Mouse (Mus musculus): ENCODE measurements around the gene Slc46a3.
"Not testable (repeated sequence)": the region's sequence is repeated elsewhere in the genome, so short reads cannot be mapped to it uniquely, and the experiment has no call there.

The Slc46a3 gene

DNA sequence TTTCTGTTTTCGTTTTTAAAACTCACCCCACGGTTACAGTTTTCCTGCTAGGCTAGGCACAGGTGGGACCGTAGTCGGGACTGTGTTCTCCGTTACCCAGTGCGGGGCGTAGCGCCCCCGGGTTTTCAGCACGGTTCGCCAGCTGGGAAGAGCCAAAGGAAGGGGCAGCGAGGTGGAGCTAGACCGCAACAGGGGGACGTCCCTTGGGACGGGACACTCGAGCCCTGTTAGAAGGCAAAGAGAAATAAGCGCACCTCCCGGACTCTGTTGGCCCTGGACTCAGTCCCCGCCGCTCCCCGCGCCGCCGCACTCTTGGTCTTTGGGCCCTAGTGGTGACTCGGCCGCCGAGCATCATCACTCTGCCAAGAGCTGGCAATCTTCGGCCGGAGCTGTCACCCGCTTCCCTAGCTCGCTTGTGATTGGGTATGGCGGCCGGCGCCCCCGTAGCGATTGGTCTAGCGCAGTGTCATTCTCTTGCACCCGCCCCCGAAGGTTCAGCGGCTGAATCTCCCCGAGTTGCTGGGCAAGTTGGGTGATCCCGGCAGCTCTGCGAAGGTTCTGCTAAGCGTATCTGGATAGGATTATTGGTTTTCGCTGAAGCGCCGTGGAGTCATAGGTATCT is at the start of gene Slc46a3:
Slc46a3 (minus strand) TSS at position 361 of the 622 bp plus-strand sequence.
- peak; percentile 95 for DNase-seq (ENCODE audit: low read depth, low spot score)

DNA sequence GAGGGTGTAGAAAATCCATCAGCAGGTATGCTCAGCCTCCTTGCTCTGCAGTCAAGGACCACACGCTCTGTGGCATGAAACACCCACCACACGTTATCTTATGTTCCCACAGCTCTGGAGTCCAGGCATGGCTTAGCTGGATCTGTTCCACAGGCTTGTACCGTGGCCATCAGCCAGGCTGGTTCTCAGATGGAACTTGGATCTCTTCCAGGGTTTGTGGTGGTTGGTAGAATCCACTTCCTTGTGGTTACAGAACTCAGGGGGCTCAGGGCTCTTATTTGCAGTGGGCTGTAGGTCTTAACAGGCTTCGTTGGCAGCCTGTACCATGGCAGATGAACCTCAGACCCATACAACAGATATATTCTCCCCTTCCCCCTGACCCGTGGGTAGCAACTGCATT is 44.6 kb upstream of the Slc46a3 start:
- DNase-seq (ENCODE audit: low read depth, low spot score) = peak; percentile 32

DNA sequence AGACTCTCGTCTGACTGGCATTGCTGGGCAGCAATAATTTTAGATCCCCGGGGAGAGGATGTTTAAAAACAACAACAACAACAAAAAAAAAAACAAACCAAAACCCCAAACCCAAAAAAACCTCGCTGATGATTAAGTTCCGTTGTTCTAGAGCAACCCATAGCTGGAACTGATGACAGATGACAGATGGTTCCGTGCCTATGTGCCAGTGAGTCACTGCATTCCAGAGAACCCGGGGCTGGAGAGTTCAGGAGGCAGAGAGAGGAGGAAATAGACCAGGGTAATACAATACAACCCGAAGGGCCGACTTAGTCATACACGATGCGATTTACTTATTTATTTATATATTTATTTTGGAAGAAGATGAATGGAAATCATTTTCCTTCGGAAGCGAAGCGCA is 40.5 kb upstream of the Slc46a3 start:
- DNase-seq (ENCODE audit: low read depth, low spot score) = peak; percentile 49

DNA sequence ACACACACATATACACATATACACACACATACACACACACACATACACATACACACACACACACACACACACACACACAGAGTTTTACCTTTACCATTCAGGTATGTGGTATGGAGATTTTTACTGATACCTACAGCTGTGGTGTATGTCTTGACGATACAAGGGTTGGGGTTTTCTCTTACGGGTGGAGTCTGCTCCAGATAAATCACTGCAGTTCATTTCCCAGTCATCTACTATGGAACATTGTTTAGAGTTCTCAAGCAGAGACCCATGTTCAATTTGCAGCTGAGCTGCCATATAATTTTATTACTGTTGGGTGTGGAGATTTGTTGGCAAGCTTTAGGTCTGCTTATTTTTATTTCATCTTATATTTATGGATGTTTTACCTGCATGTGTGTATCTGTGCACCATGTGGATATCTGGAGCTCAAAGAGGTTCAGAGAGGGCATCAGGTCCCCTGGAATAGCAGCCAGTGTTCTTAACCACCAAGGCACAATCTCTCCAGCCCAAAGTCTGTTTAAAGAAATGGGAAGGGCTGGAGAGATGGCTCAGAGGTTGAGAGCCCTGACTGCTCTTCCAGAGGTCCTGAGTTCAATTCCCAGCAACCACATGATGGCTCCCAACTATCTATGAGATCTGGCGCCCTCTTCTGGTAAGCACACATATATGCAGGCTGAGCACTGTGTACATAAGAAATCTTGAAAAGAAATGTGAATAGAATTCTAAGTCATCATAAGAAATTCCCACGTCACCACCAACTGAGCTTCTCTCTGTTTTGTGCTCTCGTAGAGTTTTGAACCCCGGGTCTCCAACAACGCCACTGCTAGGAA is 34.3 kb upstream of the Slc46a3 start:
- no peak for DNase-seq (ENCODE audit: low read depth, low spot score)

DNA sequence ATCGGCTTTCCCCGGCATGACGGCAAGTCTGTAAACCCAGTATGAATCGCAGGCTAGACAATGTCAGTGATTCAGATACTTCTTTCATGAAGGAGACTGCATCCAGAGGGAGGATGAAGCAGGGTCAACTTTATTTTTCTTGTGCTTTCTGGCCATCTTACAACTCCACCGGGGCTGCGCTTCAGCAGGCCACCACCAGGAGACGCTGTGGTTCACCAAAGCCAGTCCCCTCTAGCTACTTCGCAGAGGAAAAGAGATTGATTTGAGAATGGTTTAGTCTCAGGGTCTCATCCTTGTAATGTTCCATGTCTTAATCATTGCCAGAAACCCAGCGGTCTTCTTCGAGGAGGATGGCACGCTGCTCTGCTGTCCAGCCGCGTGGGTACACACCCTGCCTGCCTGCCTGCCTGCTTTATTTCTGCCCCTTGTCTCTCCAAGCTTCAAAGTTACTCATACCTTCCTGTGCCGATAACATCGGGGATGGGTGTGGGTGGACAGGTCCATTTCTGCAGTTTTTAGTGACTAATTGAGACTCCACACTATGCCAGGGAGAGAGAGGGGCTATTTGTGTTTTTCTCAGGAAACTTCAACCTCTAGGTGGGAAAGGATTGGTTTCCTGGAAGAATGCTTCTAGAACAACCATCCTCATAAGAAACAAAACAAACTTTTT is 31.5 kb upstream of the Slc46a3 start:
- no peak for DNase-seq (ENCODE audit: low read depth, low spot score)

DNA sequence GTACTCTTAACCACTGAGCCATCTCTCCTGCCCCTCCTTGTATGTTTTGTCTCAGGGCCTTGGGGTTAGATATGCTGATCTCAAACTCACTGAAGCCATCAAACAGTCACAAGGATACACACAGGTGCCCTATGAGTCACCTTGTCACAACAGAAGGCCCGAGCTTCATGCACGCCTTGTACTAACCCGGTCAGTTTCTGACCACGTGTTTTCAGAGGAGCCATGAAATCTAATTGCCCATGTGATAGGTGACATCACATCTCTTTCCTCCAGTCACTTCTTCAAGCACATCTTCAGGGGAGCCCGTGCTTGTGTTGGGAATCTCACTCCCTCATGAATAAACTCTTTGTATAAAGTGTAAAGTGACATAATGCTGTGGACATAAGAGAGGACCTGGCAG is 30.0 kb upstream of the Slc46a3 start:
- DNase-seq (ENCODE audit: low read depth, low spot score) = no peak

DNA sequence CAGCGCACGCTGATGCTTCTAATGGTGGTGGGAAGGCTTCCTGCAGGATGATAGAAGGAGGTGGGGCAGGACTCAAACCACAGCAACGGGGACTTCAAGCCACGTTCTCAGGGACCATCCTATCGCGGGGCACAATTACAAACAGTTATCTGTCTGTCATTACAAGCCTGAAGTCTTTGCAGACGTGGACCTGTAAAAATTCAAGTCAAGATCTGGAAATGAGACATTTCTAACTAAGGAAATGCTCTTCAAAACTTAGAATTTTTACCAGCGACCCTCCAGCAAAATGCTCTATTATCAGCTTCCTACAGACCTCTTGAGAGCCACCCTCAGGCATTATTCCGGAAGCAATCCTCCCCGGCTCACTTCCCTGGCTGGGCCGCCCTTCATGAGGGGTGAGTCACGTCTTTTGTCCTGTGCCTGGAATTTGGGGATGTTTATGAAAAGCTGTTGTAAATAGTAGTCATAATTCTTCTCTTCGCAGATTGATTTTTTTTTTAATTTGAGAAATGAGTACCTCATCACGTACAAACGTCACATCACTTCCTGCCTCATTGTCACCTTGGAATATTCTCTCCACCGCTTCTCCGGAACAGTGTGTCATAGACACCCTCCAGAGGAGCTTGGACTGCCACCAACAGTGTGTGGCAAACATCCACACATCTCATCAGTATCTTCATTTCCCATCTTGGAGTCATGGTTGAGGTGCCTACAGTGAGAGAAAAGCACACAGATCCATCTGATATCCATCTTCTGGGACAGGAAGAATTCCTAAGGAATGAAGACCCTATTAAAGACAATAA is 23.6 kb upstream of the Slc46a3 start:
- peak; percentile 53 for DNase-seq (ENCODE audit: low read depth, low spot score)

DNA sequence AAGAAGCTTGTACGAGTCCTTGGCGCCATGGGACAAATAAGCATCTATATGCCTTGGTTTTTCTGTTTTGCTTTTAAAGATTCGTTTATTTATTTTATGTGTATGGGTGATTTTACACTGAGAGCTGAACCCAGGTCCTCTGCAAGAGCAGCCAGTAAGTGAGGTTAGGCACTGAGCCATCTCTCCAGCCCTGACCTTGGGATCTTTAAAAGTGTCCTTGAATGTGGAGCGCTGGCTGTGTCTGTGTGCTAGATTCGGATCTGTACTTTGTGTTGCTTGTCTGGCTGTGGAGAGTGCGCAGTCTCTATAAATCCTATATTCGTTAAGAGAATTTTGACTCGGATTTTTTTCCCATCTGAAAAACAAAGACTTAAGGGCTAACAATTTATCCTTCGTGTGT is 21.6 kb upstream of the Slc46a3 start:
- DNase-seq (ENCODE audit: low read depth, low spot score) = no peak

DNA sequence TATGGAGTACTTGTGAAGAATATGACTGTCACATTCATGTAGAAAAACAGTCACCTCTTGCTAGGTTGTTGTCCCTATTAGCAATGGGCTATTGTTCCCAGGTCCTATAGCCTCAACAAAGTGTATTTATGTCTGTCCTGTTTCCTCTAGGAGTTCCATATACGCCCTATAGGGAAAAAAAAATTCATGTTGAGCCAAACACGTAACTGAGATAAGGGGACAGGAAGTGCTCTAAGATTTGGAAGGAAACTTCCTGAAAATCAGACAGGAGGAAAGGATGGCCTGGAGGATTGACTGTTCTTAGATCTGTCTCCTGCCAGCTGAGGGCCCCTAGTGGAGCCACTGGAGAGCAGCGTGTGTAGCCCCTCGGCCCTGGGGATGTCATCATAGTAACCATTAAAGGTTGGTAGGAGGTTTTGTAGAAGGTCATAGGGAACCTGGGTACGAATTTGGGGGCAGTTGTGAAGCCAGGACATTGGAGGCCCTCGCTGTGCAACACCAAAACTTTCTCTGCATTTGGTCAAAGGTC is 20.5 kb upstream of the Slc46a3 start:
- no peak for DNase-seq (ENCODE audit: low read depth, low spot score)

DNA sequence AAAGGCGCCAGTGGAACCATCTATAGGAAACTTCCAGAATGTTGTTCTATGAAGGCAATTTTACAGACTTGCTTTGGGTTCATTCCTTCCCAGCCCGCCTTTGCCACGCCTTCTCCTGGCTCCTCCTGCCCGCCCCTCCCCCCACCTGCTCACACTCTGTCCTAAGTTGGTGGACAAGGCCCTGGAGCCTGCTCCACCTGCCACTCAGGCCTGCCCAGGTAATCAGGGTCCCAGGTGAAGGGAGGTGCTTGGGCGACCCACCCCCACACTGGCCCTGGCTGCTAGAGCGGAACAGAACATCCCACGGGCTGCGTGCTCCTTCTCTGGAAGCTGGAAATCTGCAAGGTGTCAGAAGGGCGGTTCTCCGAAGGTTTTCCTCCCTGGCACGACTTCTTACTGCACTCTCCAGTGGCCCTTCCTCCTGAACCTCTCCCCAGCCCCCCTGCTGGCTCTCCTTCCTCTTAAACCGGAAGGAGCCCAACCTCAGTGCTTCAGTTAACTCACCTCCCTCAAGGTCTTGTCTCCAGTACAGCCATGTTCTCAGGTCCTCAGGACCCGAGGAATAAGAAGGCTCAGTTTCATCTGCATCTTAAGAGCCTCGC is 18.7 kb upstream of the Slc46a3 start:
- no peak for DNase-seq (ENCODE audit: low read depth, low spot score)

DNA sequence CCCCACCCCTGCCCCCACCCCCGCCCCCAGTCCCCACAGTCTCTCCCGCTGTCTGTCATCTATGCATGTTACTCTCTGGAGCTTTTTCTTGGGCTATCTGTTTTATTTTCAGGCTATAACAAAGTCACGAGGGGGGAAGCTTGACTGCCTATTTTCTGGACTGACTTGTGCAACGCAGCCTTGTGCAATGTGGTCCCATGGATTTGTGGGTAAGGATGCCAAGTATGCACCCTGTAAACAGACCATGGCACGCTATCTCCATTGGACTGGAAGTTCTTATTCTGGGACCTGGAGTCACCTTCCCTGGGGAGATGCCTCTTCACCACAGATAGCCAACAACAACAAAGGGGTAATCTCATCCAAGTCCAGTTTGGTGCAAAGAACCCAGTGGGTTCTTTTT is 17.1 kb upstream of the Slc46a3 start:
- no peak for DNase-seq (ENCODE audit: low read depth, low spot score)

DNA sequence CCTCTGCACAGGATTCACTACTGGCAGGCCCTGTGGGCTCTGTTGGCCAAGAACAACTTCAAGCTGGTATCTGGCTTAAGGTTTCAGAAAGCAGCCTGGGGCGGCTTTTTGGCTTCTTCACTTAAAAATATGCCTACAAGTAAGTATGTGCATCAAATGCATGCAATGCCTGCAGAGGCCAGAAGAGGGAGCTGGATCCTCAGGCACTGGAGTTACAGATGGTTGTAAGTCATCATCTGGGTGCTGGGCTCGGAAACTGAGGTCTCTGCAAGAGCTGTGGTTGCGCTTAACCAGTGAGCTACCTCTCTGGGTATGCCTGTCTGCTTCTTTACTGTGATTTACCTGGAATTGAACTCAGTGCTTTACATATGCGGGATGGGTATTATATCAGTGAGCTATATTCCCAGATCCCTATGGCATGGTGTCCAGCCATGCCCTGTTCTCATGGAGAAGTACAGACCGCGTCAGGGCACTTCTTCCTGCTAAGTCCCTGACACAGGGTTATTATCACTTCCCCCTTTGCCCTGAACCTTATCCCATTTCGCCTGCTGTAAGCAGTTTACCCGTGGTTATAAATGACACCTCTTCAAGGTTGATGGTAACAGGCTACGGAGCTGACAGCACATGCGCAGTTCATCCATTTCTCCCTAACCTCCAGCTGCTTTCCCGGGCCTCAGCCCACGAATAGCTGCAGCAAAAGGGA is 16.3 kb upstream of the Slc46a3 start:
- no peak for DNase-seq (ENCODE audit: low read depth, low spot score)

DNA sequence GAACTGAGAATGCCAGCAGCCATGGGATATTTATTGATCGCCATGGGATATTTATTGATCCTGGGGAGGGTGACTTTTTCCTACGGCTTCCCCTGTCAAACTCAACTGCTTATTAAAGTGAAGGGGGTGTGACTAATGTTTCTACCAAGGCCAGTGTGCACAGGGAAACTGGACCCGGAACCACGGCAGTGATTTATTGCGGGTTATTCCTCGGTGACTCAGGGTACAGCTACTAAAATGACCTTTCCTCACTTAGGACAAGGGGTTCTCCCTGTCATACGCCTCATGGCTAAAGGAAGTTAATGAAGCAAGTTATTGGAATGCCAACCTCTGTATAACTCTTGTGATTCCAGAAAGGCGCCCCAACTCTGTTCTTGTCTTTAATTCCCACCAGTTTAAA is 13.2 kb upstream of the Slc46a3 start:
- DNase-seq (ENCODE audit: low read depth, low spot score) = no peak

DNA sequence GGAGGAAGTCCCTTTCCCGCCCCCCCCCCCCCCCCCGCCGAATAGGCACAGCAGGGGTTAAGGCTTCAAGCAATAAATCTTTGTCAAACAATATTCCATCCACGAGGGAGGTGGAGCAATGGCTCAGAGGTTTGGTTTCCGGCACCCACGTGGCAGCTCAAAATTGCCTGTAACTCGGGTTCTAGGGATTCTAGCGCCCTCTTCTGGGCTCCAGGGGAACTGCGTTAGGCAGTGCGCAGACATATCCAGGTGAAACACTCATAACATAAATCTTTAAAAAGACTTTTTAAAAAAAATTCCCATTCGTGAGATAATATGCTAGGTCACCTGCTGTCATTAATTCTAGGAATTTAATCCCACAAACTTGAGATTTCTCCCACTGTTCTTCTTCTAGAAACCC is 12.5 kb upstream of the Slc46a3 start:
- DNase-seq (ENCODE audit: low read depth, low spot score) = no peak

DNA sequence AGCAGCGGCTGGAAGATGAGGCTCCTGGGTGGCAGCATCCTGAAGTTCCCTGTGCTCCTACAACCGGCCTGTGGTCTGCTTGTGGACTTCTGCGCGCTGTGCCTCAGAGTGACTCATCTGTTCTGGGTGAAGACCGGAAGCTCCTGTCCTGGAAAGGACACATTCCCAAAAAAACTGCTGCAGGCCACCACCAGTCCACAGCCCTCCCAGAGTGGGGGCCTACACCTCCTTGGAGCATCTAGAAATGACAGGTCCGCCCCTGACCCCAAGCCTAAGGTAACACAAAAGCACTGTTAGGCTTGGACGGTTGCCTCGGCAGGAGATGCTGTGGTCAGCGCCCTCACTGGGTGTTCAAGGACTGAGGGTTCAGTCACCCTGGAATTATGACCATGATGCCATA is 8.6 kb upstream of the Slc46a3 start:
- no peak for DNase-seq (ENCODE audit: low read depth, low spot score)

DNA sequence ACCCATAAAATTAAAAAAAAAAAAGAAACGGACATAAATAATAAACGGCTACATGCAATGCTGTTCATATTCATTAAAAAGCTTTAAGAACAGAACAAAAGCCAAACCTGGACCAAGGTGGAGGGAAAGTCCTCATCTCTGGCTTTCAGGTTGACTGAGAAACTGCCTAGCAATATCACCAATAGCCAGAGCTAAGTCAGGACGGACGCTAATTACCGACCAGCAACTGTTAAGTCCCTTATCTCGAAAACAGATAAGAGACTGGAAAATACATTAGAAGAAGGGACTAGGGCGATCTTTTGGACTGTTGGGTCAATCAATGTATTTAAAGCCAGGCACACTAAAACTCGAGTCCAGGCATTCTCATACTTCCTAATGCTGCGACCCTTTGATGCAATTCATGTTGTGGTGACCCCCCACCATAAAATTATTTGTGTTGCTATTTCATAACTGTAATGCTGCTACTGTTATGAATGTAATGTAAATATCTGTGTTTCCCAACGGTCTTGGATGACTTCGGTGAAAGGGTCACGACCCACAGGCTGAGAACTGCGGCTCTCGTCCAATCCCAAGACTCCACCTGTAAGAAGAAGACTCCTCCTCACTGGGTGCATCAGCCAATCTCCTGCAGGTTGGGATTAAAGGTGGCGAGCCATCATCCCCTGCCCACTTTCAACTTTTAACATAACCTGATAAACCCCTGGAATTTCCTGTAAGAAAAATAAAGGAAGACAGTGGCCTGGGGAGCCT is 7.6 kb upstream of the Slc46a3 start:
- DNase-seq (ENCODE audit: low read depth, low spot score) = no peak

DNA sequence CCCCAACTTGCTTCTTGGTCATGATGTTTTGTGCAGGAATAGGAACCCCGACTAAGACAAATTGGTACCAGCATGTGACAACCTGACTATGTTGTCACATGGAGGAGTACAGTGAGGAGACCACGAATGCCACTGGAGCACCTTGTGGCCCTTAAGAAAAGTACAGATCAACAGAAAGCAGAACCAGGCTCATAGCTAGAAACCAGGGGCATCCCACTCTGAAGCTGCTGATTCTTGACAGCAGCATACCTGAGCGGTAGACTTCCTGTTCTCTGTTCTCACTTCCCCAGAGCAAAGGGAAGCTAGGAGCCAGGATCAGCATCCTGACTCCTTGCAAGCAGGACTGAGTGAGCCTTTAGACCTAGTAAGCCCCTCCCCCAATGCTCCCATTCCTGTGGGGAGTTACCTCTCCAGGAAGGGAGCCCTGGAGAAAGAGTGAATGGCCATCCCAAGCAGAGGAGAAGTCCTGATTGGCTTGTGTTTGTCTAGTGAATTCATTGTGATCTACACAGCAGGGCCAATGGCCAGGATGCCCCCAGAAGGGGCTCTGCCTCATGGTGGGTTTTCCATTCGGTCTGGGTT is 4.4 kb upstream of the Slc46a3 start:
- DNase-seq (ENCODE audit: low read depth, low spot score) = no peak

DNA sequence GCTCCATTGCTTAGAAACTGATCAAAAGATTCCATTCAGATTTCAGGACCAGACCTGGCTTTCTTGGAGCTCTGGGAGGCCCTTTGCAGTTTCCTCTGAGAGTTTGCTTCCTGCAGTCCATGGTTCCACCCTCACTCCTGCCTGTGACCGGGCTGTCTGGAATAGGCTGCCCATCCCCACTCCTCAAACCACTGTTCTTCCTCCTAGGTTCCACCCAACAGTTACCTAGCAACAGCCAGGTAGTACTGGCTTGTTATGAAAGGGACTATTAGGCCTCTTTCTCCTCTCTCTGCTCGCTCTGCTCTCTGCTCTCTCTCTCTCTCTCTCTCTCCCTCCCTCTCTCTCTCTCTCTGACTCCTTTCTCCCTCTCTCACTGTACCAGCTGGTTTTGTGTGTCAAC is 3.6 kb upstream of the Slc46a3 start:
- no peak for DNase-seq (ENCODE audit: low read depth, low spot score)

DNA sequence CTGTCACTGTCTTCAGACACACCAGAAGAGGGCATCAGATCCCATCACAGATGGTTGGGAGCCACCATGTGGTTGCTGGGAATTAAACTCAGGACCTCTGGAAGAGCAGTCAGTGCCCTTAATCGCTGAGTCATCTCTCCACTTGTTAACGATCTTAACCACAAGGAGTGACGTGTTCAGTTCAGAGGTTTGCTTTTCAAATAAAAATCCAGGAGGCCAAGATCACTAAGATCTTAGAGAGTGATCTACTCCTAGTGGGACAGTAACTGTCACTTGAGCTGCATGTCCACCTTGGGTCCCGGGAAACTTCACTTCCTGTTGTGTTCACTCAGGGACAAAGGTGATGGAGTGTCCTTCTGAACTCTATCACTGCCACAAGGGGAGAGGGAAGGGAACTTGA is 1.9 kb upstream of the Slc46a3 start:
- not testable (repeated sequence) for DNase-seq (ENCODE audit: low read depth, low spot score)
